Mouse (Mus musculus) myocyte (in vitro differentiated cells): Measurements from ENCODE around the gene Eif4e3. TPM values are rescaled to one million over a fixed set of nuclear protein-coding genes. Genes with fewer than 3 reads are reported as not detected.

ENCODE experiments used
- H3K27me3 ChIP-seq: one replicate; pipeline ENCODE4 v1.6.1; 2011; ENCODE audit not compliant: control insufficient read depth, insufficient read depth, insufficient read length
- H3K36me3 ChIP-seq: one replicate; pipeline ENCODE4 v1.6.1; 2011; ENCODE audit not compliant: control insufficient read depth, insufficient read depth
- H3K4me2 ChIP-seq: one replicate; pipeline ENCODE4 v1.6.1; 2011; ENCODE audit warnings: low read depth, control low read depth
- H3K4me3 ChIP-seq: one replicate; pipeline ENCODE4 v1.5.1; 2011; ENCODE audit warnings: mild to moderate bottlenecking, control low read depth, moderate library complexity
- H3K79me2 ChIP-seq: one replicate; pipeline ENCODE4 v1.6.1; 2011; ENCODE audit not compliant: control insufficient read depth, insufficient read depth
- H3ac ChIP-seq: one replicate; pipeline ENCODE4 v1.6.1; 2011; ENCODE audit not compliant: control insufficient read depth, insufficient read length
- CEBPB ChIP-seq: IDR thresholded peaks from 2 replicates; pipeline ENCODE4 v1.6.1; 2011; ENCODE audit warnings: mild to moderate bottlenecking, moderate library complexity; ENCODE audit not compliant: poor library complexity, insufficient read depth, severe bottlenecking
- E2F4 ChIP-seq: IDR thresholded peaks from one replicate; pipeline ENCODE4 v1.6.1; 2011; ENCODE audit warnings: mild to moderate bottlenecking, control low read depth, moderate library complexity; ENCODE audit not compliant: insufficient read depth
- MAX ChIP-seq: IDR thresholded peaks from one replicate; pipeline ENCODE4 v1.6.1; 2011; ENCODE audit warnings: low read depth, mild to moderate bottlenecking, control low read depth
- MYOD1 ChIP-seq, 3 experiments: IDR thresholded peaks; one replicate each; pipeline ENCODE4 v1.6.1; 2011; ENCODE audit warnings: control low read depth in 2 of 3, low read depth in 2 of 3, mild to moderate bottlenecking in 2 of 3, moderate library complexity in 1 of 3; ENCODE audit not compliant: insufficient read length in 2 of 3, control insufficient read depth in 1 of 3
- MYOG ChIP-seq, 3 experiments: IDR thresholded peaks; one replicate each; pipeline ENCODE4 v1.6.1; 2011; ENCODE audit warnings: control low read depth in 2 of 3, low read depth in 2 of 3, mild to moderate bottlenecking in 2 of 3; ENCODE audit not compliant: insufficient read length in 2 of 3, control insufficient read depth in 1 of 3, insufficient read depth in 1 of 3
- POLR2A ChIP-seq: IDR thresholded peaks from one replicate; pipeline ENCODE4 v1.6.1; 2011; ENCODE audit warnings: low read depth, mild to moderate bottlenecking, control low read depth, moderate library complexity; ENCODE audit not compliant: insufficient read length
- POLR2AphosphoS2 ChIP-seq: IDR thresholded peaks from one replicate; pipeline ENCODE4 v1.6.1; 2011; ENCODE audit warnings: low read depth, control low read depth; ENCODE audit not compliant: insufficient read length
- REST ChIP-seq: IDR thresholded peaks from one replicate; pipeline ENCODE4 v1.6.1; 2011; ENCODE audit warnings: mild to moderate bottlenecking, control low read depth, moderate library complexity; ENCODE audit not compliant: insufficient read depth, insufficient read length
- SRF ChIP-seq: IDR thresholded peaks from one replicate; pipeline ENCODE4 v1.6.1; 2011; ENCODE audit warnings: low read depth; ENCODE audit not compliant: control insufficient read depth, insufficient read length
- TCF12 ChIP-seq: IDR thresholded peaks from one replicate; pipeline ENCODE4 v1.6.1; 2011; ENCODE audit warnings: mild to moderate bottlenecking, control low read depth; ENCODE audit not compliant: poor library complexity, insufficient read depth, severe bottlenecking
- TCF3 ChIP-seq: IDR thresholded peaks from one replicate; pipeline ENCODE4 v1.6.1; 2011; ENCODE audit warnings: low read depth, control low read depth; ENCODE audit not compliant: insufficient read length
- USF1 ChIP-seq: IDR thresholded peaks from one replicate; pipeline ENCODE4 v1.6.1; 2011; ENCODE audit warnings: low read depth, mild to moderate bottlenecking, control low read depth, moderate library complexity
- polyA plus RNA-seq: library from polyadenylated mRNA; unstranded; fragments of >200 nt; fragmentation: generic; extraction: Trizol; gene quantifications from one replicate; pipeline ENCODE4 v1.2.1, GENCODE M21; 2012; ENCODE audit warnings: missing spikeins

The Eif4e3 gene
- polyA plus RNA-seq, 1 experiment, result 6.1 TPM

GRCm38 (mm10) chr6:99644876-99645275 lies 21.7 kb downstream of the Eif4e3 start:
- H3K27me3 ChIP-seq, result no peaks in the 10 kb centered on the region
- no peak for TF ChIP-seq MYOD1 (IDR thresholded peaks at IDR 0.05; ENCODE audit: control insufficient read depth in 1 of 3, insufficient read length in 2 of 3, low read depth in 2 of 3)
- no peak for TF ChIP-seq USF1
- TF ChIP-seq TCF12, result no peak
- no peak for TF ChIP-seq MYOG (IDR thresholded peaks at IDR 0.05; ENCODE audit: control insufficient read depth in 1 of 3, insufficient read depth in 1 of 3, insufficient read length in 2 of 3, low read depth in 2 of 3)
- no peak for TF ChIP-seq CEBPB
- no peak for TF ChIP-seq SRF
- TF ChIP-seq TCF3, result no peak
- TF ChIP-seq REST, result no peak
- no peak for TF ChIP-seq POLR2A
- TF ChIP-seq E2F4, result no peak
- no peak for TF ChIP-seq POLR2AphosphoS2
- TF ChIP-seq MAX, result no peak

GRCm38 (mm10) chr6:99644386-99644785 lies 22.2 kb downstream of the Eif4e3 start:
- no peak for TF ChIP-seq POLR2AphosphoS2
- TF ChIP-seq E2F4, result no peak
- no peak for TF ChIP-seq USF1
- TF ChIP-seq TCF12, result no peak
- TF ChIP-seq TCF3, result no peak
- TF ChIP-seq MYOG (IDR thresholded peaks at IDR 0.05; ENCODE audit: control insufficient read depth in 1 of 3, insufficient read depth in 1 of 3, insufficient read length in 2 of 3, low read depth in 2 of 3), result no peak
- TF ChIP-seq POLR2A, result no peak
- no peak for TF ChIP-seq CEBPB
- TF ChIP-seq SRF, result no peak
- TF ChIP-seq MAX, result no peak
- no peak for TF ChIP-seq REST
- no peak for TF ChIP-seq MYOD1 (IDR thresholded peaks at IDR 0.05; ENCODE audit: control insufficient read depth in 1 of 3, insufficient read length in 2 of 3, low read depth in 2 of 3)
- no peak overlapping the region for H3ac ChIP-seq
- no peaks in the 10 kb centered on the region for H3K36me3 ChIP-seq
- no peaks in the 10 kb centered on the region for H3K27me3 ChIP-seq
- no peaks in the 10 kb centered on the region for H3K79me2 ChIP-seq
- H3K4me2 ChIP-seq, result no peak overlapping the region
- H3K4me3 ChIP-seq, result no peak overlapping the region

More at GRCm38 (mm10) chr6:99644876-99645275, 21.7 kb downstream of the Eif4e3 start:
- Histone ChIP-seq H3K4me2 (no peak overlapping the region), H3K4me3 (no peak overlapping the region), H3K79me2 (no peaks in the 10 kb centered on the region), H3ac (no peak overlapping the region), H3K36me3 (no peaks in the 10 kb centered on the region)

GRCm38 (mm10) chr6:99643439-99644199 lies 23.0 kb downstream of the Eif4e3 start:
- H3K4me2 ChIP-seq, result no peak overlapping the region
- TF ChIP-seq TCF12 (no peak), POLR2A (no peak), POLR2AphosphoS2 (no peak), MAX (no peak), USF1 (no peak), SRF (no peak), MYOD1 (IDR thresholded peaks at IDR 0.05; ENCODE audit: control insufficient read depth in 1 of 3, insufficient read length in 2 of 3, low read depth in 2 of 3) (no peak), TCF3 (no peak), E2F4 (no peak), MYOG (IDR thresholded peaks at IDR 0.05; ENCODE audit: control insufficient read depth in 1 of 3, insufficient read depth in 1 of 3, insufficient read length in 2 of 3, low read depth in 2 of 3) (no peak), CEBPB (no peak), REST (no peak)
- no peak overlapping the region for H3K4me3 ChIP-seq
- no peaks in the 10 kb centered on the region for H3K27me3 ChIP-seq
- H3K36me3 ChIP-seq, result no peaks in the 10 kb centered on the region
- H3ac ChIP-seq, result no peak overlapping the region
- H3K79me2 ChIP-seq, result no peaks in the 10 kb centered on the region

DNA sequence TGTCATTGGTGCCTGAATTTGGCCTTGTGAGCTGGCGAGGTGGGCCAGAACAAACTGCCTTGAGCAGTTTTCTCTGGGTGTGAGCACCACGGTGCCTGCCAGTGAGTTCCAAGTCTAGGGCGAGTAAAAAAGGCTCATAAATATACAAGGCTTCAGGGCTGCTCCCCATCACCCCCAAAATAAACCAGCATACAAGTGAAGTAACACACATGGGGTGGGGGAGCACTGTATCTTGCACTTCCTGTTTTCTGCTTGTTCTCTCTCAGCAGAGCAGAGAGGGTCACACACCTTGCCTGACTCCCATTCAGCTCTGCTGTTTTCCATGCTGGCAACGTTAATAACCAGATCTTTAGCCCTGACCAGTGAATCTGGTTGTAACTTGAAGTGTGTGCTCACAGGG lies 29.1 kb downstream of the Eif4e3 start:
- no peaks in the 10 kb centered on the region for H3K27me3 ChIP-seq
- H3ac ChIP-seq, result no peak overlapping the region
- no peak overlapping the region for H3K4me2 ChIP-seq
- no peak overlapping the region for H3K4me3 ChIP-seq
- TF ChIP-seq REST (no peak), POLR2A (no peak), E2F4 (no peak), TCF3 (no peak), MAX (no peak), USF1 (no peak), TCF12 (no peak), POLR2AphosphoS2 (no peak), MYOG (IDR thresholded peaks at IDR 0.05; ENCODE audit: control insufficient read depth in 1 of 3, insufficient read depth in 1 of 3, insufficient read length in 2 of 3, low read depth in 2 of 3) (no peak), MYOD1 (IDR thresholded peaks at IDR 0.05; ENCODE audit: control insufficient read depth in 1 of 3, insufficient read length in 2 of 3, low read depth in 2 of 3) (no peak), CEBPB (no peak), SRF (no peak)
- H3K79me2 ChIP-seq, result no peaks in the 10 kb centered on the region
- peaks cover 5% of the 10 kb centered on the region for H3K36me3 ChIP-seq
